8 mouse cellular contexts compared by ENCODE assay signal in the genomic region with DNA sequence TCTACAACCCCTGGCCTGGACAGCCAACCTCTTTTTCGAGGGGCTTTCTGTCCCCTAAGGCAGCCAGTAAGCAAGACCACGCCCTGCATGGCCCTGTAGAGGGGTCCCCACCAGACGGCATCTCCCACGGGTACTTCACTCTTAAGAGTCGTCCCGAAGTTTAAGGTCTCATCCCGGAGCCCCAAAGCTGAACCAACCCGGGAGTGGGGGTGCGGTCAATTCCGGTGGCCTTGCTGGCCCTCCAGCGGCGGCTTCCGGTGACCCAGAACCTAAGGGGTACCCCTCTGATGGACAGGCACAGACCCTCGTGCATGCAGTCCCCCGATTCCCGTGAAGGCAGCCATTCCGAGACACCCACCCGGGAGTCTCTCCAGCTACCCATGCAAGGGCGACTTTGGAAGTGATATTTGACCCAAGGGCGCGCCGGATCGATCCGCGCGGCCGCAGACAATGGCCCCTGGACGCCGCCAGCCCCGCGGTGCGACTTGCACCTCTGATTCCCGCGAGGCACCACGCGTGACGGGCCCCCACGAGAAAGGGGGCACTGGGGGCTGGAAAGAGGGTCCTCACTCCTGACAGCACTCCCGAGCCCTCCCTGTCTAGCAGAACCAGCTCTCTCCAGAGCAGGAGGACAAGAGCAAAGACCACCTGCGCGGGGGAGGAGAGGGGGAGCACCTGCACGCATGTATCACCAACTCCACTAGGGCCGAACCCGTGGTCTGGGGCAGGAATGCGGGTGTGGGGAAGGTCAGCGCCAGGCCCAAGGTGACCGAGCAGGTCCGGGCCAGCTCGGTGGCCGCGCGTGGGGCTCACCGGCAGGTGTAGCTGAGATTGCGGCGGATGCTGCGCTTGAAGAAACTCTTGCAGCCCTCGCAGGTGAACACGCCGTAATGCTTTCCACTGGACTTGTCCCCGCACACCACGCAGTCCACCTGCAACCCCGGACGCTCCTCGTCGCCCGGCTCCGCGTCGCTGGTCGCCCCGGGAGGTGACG. TPM values are rescaled to one million over a fixed set of nuclear protein-coding genes. Genes with fewer than 3 reads are reported as not detected.
DNase-seq lines count a peak whose midpoint lies in the region; ATAC-seq and TF ChIP-seq lines count a peak whose summit lies in the region.

No protein-coding gene starts in this region.

- no peak overlapping the region for H3K27ac ChIP-seq in ES-Bruce4 (ENCODE audit: insufficient read depth, low read length)
- no peak overlapping the region; the same call in 1 of the 2 replicates for H3K27ac ChIP-seq in forebrain, embryonic 11.5 days (ENCODE audit: low read depth, low read length)

- WGBS in forebrain, embryonic 11.5 days = 1% methylated on average over 72 of the region's 72 CpGs

- peaks cover 2% of the 10 kb centered on the region for H3K4me1 ChIP-seq in ES-Bruce4 (ENCODE audit: control insufficient read depth, insufficient read depth, low read length)
- peaks cover 46% of the 10 kb centered on the region for H3K4me1 ChIP-seq in forebrain, embryonic 11.5 days (replicated peaks; ENCODE audit: control insufficient read depth, insufficient read depth, low read length)

- H3K4me3 ChIP-seq in ES-Bruce4 (ENCODE audit: low read depth, low read length) = peak overlapping the region; percentile 72
- peak overlapping the region; percentile 88 for H3K4me3 ChIP-seq in forebrain, embryonic 11.5 days (ENCODE audit: low read depth, low read length)

- H3K9ac ChIP-seq in ES-Bruce4 (ENCODE audit: low read depth, poor library complexity, severe bottlenecking) = peak overlapping the region; percentile 90
- H3K9ac ChIP-seq in forebrain, embryonic 11.5 days (ENCODE audit: low read length) = peak overlapping the region; percentile 91

- DNase-seq in A20 (ENCODE audit: low read depth, low spot score) = peak; percentile 48
- peak; percentile 69 for DNase-seq in forebrain, embryonic 11.5 days (ENCODE audit: low spot score)
- DNase-seq in kidney, adult 11 months = peak; percentile 62
- peak; percentile 31 for DNase-seq in lung, postnatal 25 days (ENCODE audit: low spot score)
- no peak for DNase-seq in left cerebral cortex, adult 11 months (ENCODE audit: low spot score)
- no peak for DNase-seq in urinary bladder, postnatal 4 days (ENCODE audit: low spot score in 2 of 2)

- H3K4me2 ChIP-seq in forebrain, embryonic 11.5 days (ENCODE audit: low read depth, low read length, severe bottlenecking) = peak overlapping the region; percentile 98

- TF ChIP-seq EP300 in ES-Bruce4 (IDR thresholded peaks at IDR 0.05; ENCODE audit: insufficient read depth, low read depth, low read length) = no peak

- no peak for ATAC-seq in forebrain, embryonic 11.5 days (replicated peaks; ENCODE audit: low FRiP score)
- no peak for ATAC-seq in activated CD4-positive, CD25-positive, alpha-beta regulatory T cell, adult 4 months

- TF ChIP-seq CTCF in ES-Bruce4 (IDR thresholded peaks at IDR 0.05; ENCODE audit: low read depth, low read length) = no peak

- H3K27me3 ChIP-seq in ES-Bruce4 (ENCODE audit: control insufficient read depth, insufficient read depth, low read length, poor library complexity, severe bottlenecking) = no peaks in the 10 kb centered on the region
- no peaks in the 10 kb centered on the region for H3K27me3 ChIP-seq in forebrain, embryonic 11.5 days (ENCODE audit: control insufficient read depth, insufficient read depth, low read length)

- TF ChIP-seq POLR2A in ES-Bruce4 (IDR thresholded peaks at IDR 0.05; ENCODE audit: insufficient read depth, low read length) = no peak

- H3K36me3 ChIP-seq in ES-Bruce4 (ENCODE audit: control insufficient read depth, insufficient read depth, low read length, poor library complexity, severe bottlenecking) = no peaks in the 10 kb centered on the region
- no peaks in the 10 kb centered on the region; the same call in 1 of the 2 replicates for H3K36me3 ChIP-seq in forebrain, embryonic 11.5 days (ENCODE audit: control insufficient read depth, insufficient read depth, low read length)

- H3K9me3 ChIP-seq in ES-Bruce4 (replicated peaks; ENCODE audit: control insufficient read depth, insufficient read depth, low read length, poor library complexity, severe bottlenecking) = no peaks in the 10 kb centered on the region
- no peaks in the 10 kb centered on the region for H3K9me3 ChIP-seq in forebrain, embryonic 11.5 days (ENCODE audit: control insufficient read depth, low read length)

RNA-seq across cellular contexts. Expression of a gene that starts 1.3 kb away (rescaled TPM):
- polyA plus RNA-seq in ES-Bruce4 (2011; ENCODE audit: insufficient read depth, insufficient read length, low read depth, missing spikeins) = 23.0 and 23.9 TPM in 2 replicates
- polyA plus RNA-seq in forebrain, embryonic 11.5 days (2014; fragmentation: Nextera tagmentation; extraction: Ambion mirVana) = 49.1 and 51.4 TPM in 2 replicates
- under 1 TPM in 1 of 2 experiments, not detected in 1; 0.45 TPM for polyA plus RNA-seq in activated CD4-positive, CD25-positive, alpha-beta regulatory T cell, adult 4 months (2017; shearing (Covaris generic))

RNA-seq across cellular contexts. Expression of a gene that starts 9.4 kb away (rescaled TPM):
- polyA plus RNA-seq in ES-Bruce4 (2011; ENCODE audit: insufficient read depth, insufficient read length, low read depth, missing spikeins) = 1.9 and 3.2 TPM in 2 replicates
- 2.9 and 3.3 TPM in 2 replicates for polyA plus RNA-seq in forebrain, embryonic 11.5 days (2014; fragmentation: Nextera tagmentation; extraction: Ambion mirVana)
- polyA plus RNA-seq in activated CD4-positive, CD25-positive, alpha-beta regulatory T cell, adult 4 months (2017; shearing (Covaris generic)) = 1 to 10 TPM; 3.7 to 4.9 TPM

RNA-seq across cellular contexts. Expression of a gene that starts 13.8 kb away (rescaled TPM):
- polyA plus RNA-seq in ES-Bruce4 (2011; ENCODE audit: insufficient read depth, insufficient read length, low read depth, missing spikeins) = 63.2 and 68.7 TPM in 2 replicates
- 69.3 and 82.5 TPM in 2 replicates for polyA plus RNA-seq in forebrain, embryonic 11.5 days (2014; fragmentation: Nextera tagmentation; extraction: Ambion mirVana)
- polyA plus RNA-seq in activated CD4-positive, CD25-positive, alpha-beta regulatory T cell, adult 4 months (2017; shearing (Covaris generic)) = 100 to 1,000 TPM; 302 to 322 TPM

RNA-seq across cellular contexts. Expression of a gene that starts 15.1 kb away (rescaled TPM):
- polyA plus RNA-seq in ES-Bruce4 (2011; ENCODE audit: insufficient read depth, insufficient read length, low read depth, missing spikeins) = not detected in 2 replicates
- 4.2 and 4.5 TPM in 2 replicates for polyA plus RNA-seq in forebrain, embryonic 11.5 days (2014; fragmentation: Nextera tagmentation; extraction: Ambion mirVana)
- under 1 TPM in 1 of 2 experiments, not detected in 1; 0.28 TPM for polyA plus RNA-seq in activated CD4-positive, CD25-positive, alpha-beta regulatory T cell, adult 4 months (2017; shearing (Covaris generic))

RNA-seq across cellular contexts. Expression of a gene that starts 16.2 kb away (rescaled TPM):
- polyA plus RNA-seq in ES-Bruce4 (2011; ENCODE audit: insufficient read depth, insufficient read length, low read depth, missing spikeins) = 82.0 and 102 TPM in 2 replicates
- polyA plus RNA-seq in forebrain, embryonic 11.5 days (2014; fragmentation: Nextera tagmentation; extraction: Ambion mirVana) = 106 and 119 TPM in 2 replicates
- 10 to 100 TPM; 59.2 to 67.9 TPM for polyA plus RNA-seq in activated CD4-positive, CD25-positive, alpha-beta regulatory T cell, adult 4 months (2017; shearing (Covaris generic))

Comparison
In these comparisons a context has a peak if more than half of its experiments do, and no peak if none do; other contexts are left out.
1. DNase-seq: peak in A20 (single experiment), forebrain, embryonic 11.5 days (single experiment), kidney, adult 11 months (single experiment) and lung, postnatal 25 days (single experiment); none in left cerebral cortex, adult 11 months (single experiment) and urinary bladder, postnatal 4 days (0 of 2).
2. RNA of a gene that starts 1.3 kb away (polyA plus RNA-seq): 49.1 to 51.4 TPM in forebrain, embryonic 11.5 days and 23.0 to 23.9 TPM in ES-Bruce4; 0.45 TPM in activated CD4-positive, CD25-positive, alpha-beta regulatory T cell, adult 4 months; every median in the first group is over 10 times any median in the second.